Mouse (Mus musculus) hindbrain, embryonic 11.5 days (tissue): Measurements from ENCODE around the gene Serpinf1. TPM values are rescaled to one million over a fixed set of nuclear protein-coding genes. Genes with fewer than 3 reads are reported as not detected.

ENCODE experiments used
- ATAC-seq: fragments of 200-750 bp; cut with Nextera tagmentation; 2 replicates; pipeline ENCODE4 v1.8.0; 2017; ENCODE audit warnings: mild to moderate bottlenecking, moderate TSS enrichment, moderate library complexity; ENCODE audit not compliant: low FRiP score
- DNase-seq: peaks from one replicate; pipeline ENCODE4 v3.0.0-alpha.2; 2015; ENCODE audit warnings: low spot score
- H3K27ac ChIP-seq: fragments of 300-500 bp; sonication (generic); 2 replicates; pipeline ENCODE4 v1.5.1; 2014; ENCODE audit warnings: mild to moderate bottlenecking, low read depth, low read length
- H3K27me3 ChIP-seq: fragments of 300-500 bp; sonication (generic); 2 replicates; pipeline ENCODE4 v1.6.1; 2014; ENCODE audit warnings: mild to moderate bottlenecking, low read length, moderate library complexity, mixed read lengths; ENCODE audit not compliant: control insufficient read depth, insufficient read depth
- H3K36me3 ChIP-seq: fragments of 300-500 bp; sonication (generic); 2 replicates; pipeline ENCODE4 v1.6.1; 2014; ENCODE audit warnings: mild to moderate bottlenecking, low read length, moderate library complexity, mixed read lengths; ENCODE audit not compliant: control insufficient read depth, insufficient read depth
- H3K4me1 ChIP-seq: fragments of 300-500 bp; sonication (generic); replicated peaks from 2 replicates; pipeline ENCODE4 v1.6.1; 2014; ENCODE audit warnings: low read length, mixed read lengths; ENCODE audit not compliant: control insufficient read depth, insufficient read depth
- H3K4me2 ChIP-seq: fragments of 300-500 bp; sonication (generic); replicated peaks from 2 replicates; pipeline ENCODE4 v1.6.1; 2014; ENCODE audit warnings: mild to moderate bottlenecking, low read depth, low read length
- H3K4me3 ChIP-seq: fragments of 300-500 bp; sonication (generic); 2 replicates; pipeline ENCODE4 v1.5.1; 2014; ENCODE audit warnings: low read depth, low read length
- H3K9ac ChIP-seq: fragments of 300-500 bp; sonication (generic); 2 replicates; pipeline ENCODE4 v1.6.1; 2014; ENCODE audit warnings: low read depth, low read length
- H3K9me3 ChIP-seq: fragments of 300-500 bp; sonication (generic); 2 replicates; pipeline ENCODE4 v1.6.1; 2016; ENCODE audit warnings: low read length; ENCODE audit not compliant: control insufficient read depth
- WGBS: fragments of 180-500 bp; shearing (Covaris S2); extraction: QIAGEN DNeasy Blood & Tissue Kit; methylation state at CpG from one replicate; pipeline ENCODE4 v1.1.7; 2014; 5-methylcytosine and 5-hydroxymethylcytosine counted together
- polyA plus RNA-seq: library from polyadenylated mRNA; unstranded; fragments of >200 nt; fragmentation: Nextera tagmentation; extraction: Ambion mirVana; gene quantifications from 2 replicates; pipeline ENCODE4 v1.2.1, GENCODE M21; 2014

Serpinf1 gene
- polyA plus RNA-seq, 1 experiment from 2014 or later, result 90.5 TPM

- peaks cover 4% of the 10 kb centered on the region; the same call in 1 of the 2 replicates for H3K4me1 ChIP-seq
- H3K9ac ChIP-seq, result no peak overlapping the region
- no peak overlapping the region for H3K27ac ChIP-seq
- no peaks in the 10 kb centered on the region for H3K9me3 ChIP-seq
- DNase-seq (no peak), ATAC-seq (no peak)
- H3K4me3 ChIP-seq, result no peak overlapping the region
- WGBS, result 87% methylated on average over 15 of the region's 15 CpGs
- H3K36me3 ChIP-seq, result 0 out of 2 replicates have a peak, but pooled peaks cover 2% of the 10 kb centered on the region
- no peak overlapping the region for H3K4me2 ChIP-seq
- H3K27me3 ChIP-seq, result no peaks in the 10 kb centered on the region
Observed at GRCm38 (mm10) chr11:75450936-75451335, 28.4 kb upstream of the Serpinf1 start.

GRCm38 (mm10) chr11:75450304-75450908, 27.9 kb upstream of the Serpinf1 start:
- Histone ChIP-seq H3K27me3 (no peaks in the 10 kb centered on the region), H3K9ac (no peak overlapping the region), H3K9me3 (no peaks in the 10 kb centered on the region), H3K4me1 (peaks cover 4% of the 10 kb centered on the region; the same call in 1 of the 2 replicates), H3K4me3 (no peak overlapping the region), H3K27ac (no peak overlapping the region), H3K36me3 (0 out of 2 replicates have a peak, but pooled peaks cover 2% of the 10 kb centered on the region), H3K4me2 (no peak overlapping the region)
- WGBS, result 89% methylated on average over 8 of the region's 8 CpGs
- DNase-seq (no peak), ATAC-seq (no peak)

- H3K4me3 ChIP-seq, result no peak overlapping the region
- H3K9me3 ChIP-seq, result no peaks in the 10 kb centered on the region
- no peaks in the 10 kb centered on the region for H3K27me3 ChIP-seq
- H3K36me3 ChIP-seq, result 0 out of 2 replicates have a peak, but pooled peaks cover 2% of the 10 kb centered on the region
- no peak overlapping the region for H3K9ac ChIP-seq
- ATAC-seq, result no peak
- H3K4me1 ChIP-seq, result peaks cover 4% of the 10 kb centered on the region; the same call in 1 of the 2 replicates
- WGBS, result 90% methylated on average over 7 of the region's 7 CpGs
- H3K4me2 ChIP-seq, result no peak overlapping the region
- no peak overlapping the region for H3K27ac ChIP-seq
- DNase-seq, result no peak
Observed at GRCm38 (mm10) chr11:75449695-75450094, 27.2 kb upstream of the Serpinf1 start.

GRCm38 (mm10) chr11:75448575-75448974, 26.1 kb upstream of the Serpinf1 start:
- no peak overlapping the region for H3K27ac ChIP-seq

GRCm38 (mm10) chr11:75443711-75444110, 21.2 kb upstream of the Serpinf1 start:
- 25% methylated on average over 8 of the region's 8 CpGs for WGBS
- H3K36me3 ChIP-seq, result 0 out of 2 replicates have a peak, but pooled peaks cover 2% of the 10 kb centered on the region
- no peak overlapping the region for H3K4me2 ChIP-seq
- H3K27me3 ChIP-seq, result no peaks in the 10 kb centered on the region
- no peak overlapping the region for H3K4me3 ChIP-seq
- H3K27ac ChIP-seq, result no peak overlapping the region
- no peak overlapping the region for H3K9ac ChIP-seq
- no peaks in the 10 kb centered on the region for H3K9me3 ChIP-seq
- DNase-seq, result no peak
- no peak for ATAC-seq
- H3K4me1 ChIP-seq, result no peaks in the 10 kb centered on the region

More at GRCm38 (mm10) chr11:75448575-75448974, 26.1 kb upstream of the Serpinf1 start:
- DNase-seq (no peak), ATAC-seq (no peak)
- H3K36me3 ChIP-seq, result 0 out of 2 replicates have a peak, but pooled peaks cover 2% of the 10 kb centered on the region
- no peak overlapping the region for H3K4me2 ChIP-seq
- H3K4me1 ChIP-seq, result no peaks in the 10 kb centered on the region; the same call in 1 of the 2 replicates
- 85% methylated on average over 3 of the region's 3 CpGs for WGBS
- H3K9me3 ChIP-seq, result no peaks in the 10 kb centered on the region
- H3K9ac ChIP-seq, result no peak overlapping the region
- H3K4me3 ChIP-seq, result no peak overlapping the region
- H3K27me3 ChIP-seq, result no peaks in the 10 kb centered on the region

- WGBS, result 85% methylated on average over 16 of the region's 16 CpGs
- no peak for DNase-seq
- Histone ChIP-seq H3K9me3 (no peaks in the 10 kb centered on the region), H3K9ac (no peak overlapping the region), H3K36me3 (no peaks in the 10 kb centered on the region), H3K4me2 (no peak overlapping the region), H3K27ac (no peak overlapping the region), H3K4me3 (no peak overlapping the region), H3K27me3 (no peaks in the 10 kb centered on the region), H3K4me1 (no peaks in the 10 kb centered on the region)
- ATAC-seq, result no peak
Observed at GRCm38 (mm10) chr11:75441601-75442000, 19.1 kb upstream of the Serpinf1 start.

GRCm38 (mm10) chr11:75441034-75441433, 18.5 kb upstream of the Serpinf1 start:
- no peaks in the 10 kb centered on the region for H3K27me3 ChIP-seq
- H3K27ac ChIP-seq, result no peak overlapping the region
- DNase-seq (no peak), ATAC-seq (no peak)
- H3K4me3 ChIP-seq, result no peak overlapping the region
- H3K9me3 ChIP-seq, result no peaks in the 10 kb centered on the region
- WGBS, result 87% methylated on average over 7 of the region's 7 CpGs
- no peak overlapping the region for H3K4me2 ChIP-seq
- no peaks in the 10 kb centered on the region for H3K4me1 ChIP-seq
- no peaks in the 10 kb centered on the region for H3K36me3 ChIP-seq
- no peak overlapping the region for H3K9ac ChIP-seq

GRCm38 (mm10) chr11:75439951-75440350, 17.4 kb upstream of the Serpinf1 start:
- H3K4me3 ChIP-seq, result no peak overlapping the region
- DNase-seq (no peak), ATAC-seq (no peak)
- H3K27me3 ChIP-seq, result no peaks in the 10 kb centered on the region
- WGBS, result 94% methylated on average over 3 of the region's 3 CpGs
- no peaks in the 10 kb centered on the region for H3K9me3 ChIP-seq
- H3K27ac ChIP-seq, result no peak overlapping the region
- H3K4me2 ChIP-seq, result no peak overlapping the region
- H3K36me3 ChIP-seq, result no peaks in the 10 kb centered on the region
- H3K9ac ChIP-seq, result no peak overlapping the region
- H3K4me1 ChIP-seq, result no peaks in the 10 kb centered on the region

- no peak within 1 kb of the TSS for H3K4me2 ChIP-seq
- 93% methylated on average over 6 of the region's 6 CpGs for whole genome bisulfite sequencing
- H3K9me3 ChIP-seq, result no peaks in the 10 kb centered on the region
- no peak within 1 kb of the TSS for H3K4me3 ChIP-seq
- H3K27me3 ChIP-seq, result no peaks in the 10 kb centered on the region
- no peak within 1 kb of the TSS for H3K9ac ChIP-seq
- ATAC-seq, result no peak
- H3K27ac ChIP-seq, result no peak within 1 kb of the TSS
- DNase-seq, result no peak
- no peaks in the 10 kb centered on the region for H3K36me3 ChIP-seq
- no peaks in the 10 kb centered on the region for H3K4me1 ChIP-seq
Observed at GRCm38 (mm10) chr11:75439363-75439762, 16.9 kb upstream of the Serpinf1 start, which contains the start of gene Serpinf2. Serpinf2 (minus strand) TSS chr11:75439591.
